Mouse (Mus musculus): ENCODE measurements around the gene Zeb2.
"Not testable (repeated sequence)": the region's sequence is repeated elsewhere in the genome, so short reads cannot be mapped to it uniquely, and the experiment has no call there.

Gene Zeb2

GRCm38 (mm10) chr2:45112021-45112747 lies 5.0 kb downstream of the Zeb2 start:
- DNase-seq (ENCODE audit: low spot score in 2 of 2) = no peak

DNA sequence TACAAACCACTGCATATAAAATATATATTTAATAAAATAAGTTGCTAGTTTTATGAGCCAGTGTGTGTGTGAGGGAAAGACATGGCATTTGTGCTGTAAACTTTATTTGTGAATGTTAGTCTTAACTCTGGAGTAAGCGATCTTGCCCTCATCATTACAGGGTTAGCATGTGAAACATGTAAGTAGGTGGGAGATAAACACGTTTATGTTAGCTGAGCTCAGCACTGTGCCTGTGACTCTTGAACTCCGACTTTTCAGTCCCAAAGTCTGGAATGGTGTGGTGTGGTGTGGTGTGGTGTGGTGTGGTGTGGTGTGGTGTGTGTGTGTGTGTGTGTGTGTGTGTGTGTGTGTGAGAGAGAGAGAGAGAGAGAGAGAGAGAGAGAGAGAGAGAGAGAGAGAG lies 5.6 kb downstream of the Zeb2 start:
- DNase-seq (ENCODE audit: low spot score in 2 of 2) = not testable (repeated sequence)

DNA sequence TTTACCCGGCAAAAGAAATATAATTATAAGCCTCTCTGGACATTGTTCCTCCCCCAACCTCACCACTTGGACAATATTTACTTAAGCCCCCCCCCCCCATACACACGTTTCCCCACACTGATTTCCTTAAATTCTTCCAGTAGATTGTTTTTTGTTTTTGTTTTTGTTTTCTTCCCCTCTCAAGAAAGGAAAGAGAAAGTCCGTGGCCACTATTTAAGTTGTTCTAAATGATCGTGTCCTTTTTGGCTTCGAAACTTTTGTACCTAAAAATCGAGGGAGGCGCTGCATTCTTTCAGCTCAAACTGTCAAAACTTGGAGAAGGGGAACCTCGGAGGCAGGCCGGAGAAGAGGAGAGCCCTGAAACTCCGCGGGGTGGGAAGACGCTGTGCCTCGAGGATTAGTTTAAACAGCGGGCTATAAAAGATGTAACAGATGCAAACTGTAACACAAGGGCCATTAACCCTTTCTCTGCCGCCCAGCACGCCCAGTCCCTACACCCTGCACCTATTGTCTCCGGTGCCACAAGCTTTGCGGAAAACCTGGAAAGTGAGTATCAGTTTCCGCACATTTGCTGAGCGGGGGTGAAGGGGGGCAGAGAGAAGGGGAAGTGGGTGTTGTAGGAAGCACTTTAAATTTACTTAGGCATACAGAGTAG lies 6.3 kb downstream of the Zeb2 start:
- no peak for DNase-seq (ENCODE audit: low spot score in 2 of 2)

GRCm38 (mm10) chr2:45109951-45110756 lies 7.0 kb downstream of the Zeb2 start:
- peak; percentile 37 to 58 for DNase-seq (ENCODE audit: low spot score in 2 of 2)

GRCm38 (mm10) chr2:45109161-45109950 lies 7.8 kb downstream of the Zeb2 start:
- DNase-seq (ENCODE audit: low spot score in 2 of 2) = no peak

DNA sequence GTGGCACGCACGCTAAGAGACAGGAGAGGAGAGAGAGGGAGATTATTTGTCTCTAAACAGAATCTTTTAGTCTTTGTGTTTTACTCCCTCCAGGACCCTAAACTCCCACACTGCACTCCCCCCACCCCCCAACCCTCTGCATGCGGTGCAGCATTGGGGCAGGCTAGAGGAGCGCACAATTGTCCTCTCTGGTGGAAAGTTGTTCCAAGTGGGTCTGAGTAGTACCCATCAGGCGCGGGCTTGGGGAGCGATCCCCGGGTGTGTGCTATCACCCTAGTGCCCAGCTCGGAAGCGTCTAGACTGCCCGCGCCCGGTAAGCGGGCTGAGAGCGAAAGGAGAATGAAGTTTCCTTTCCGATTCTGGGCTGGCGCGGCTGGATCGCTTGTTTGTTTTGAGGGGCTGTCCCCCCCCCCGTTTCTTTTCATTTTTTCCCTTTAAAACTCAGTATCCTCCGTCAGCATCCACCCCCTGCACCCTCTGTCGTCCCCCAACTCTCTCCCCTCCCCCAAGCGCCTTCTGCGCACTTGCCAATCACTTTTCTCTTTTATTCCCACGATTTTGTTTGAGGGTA lies 8.6 kb downstream of the Zeb2 start:
- DNase-seq (ENCODE audit: low spot score in 2 of 2) = peak in 1 of 2 experiments; percentile 27

DNA sequence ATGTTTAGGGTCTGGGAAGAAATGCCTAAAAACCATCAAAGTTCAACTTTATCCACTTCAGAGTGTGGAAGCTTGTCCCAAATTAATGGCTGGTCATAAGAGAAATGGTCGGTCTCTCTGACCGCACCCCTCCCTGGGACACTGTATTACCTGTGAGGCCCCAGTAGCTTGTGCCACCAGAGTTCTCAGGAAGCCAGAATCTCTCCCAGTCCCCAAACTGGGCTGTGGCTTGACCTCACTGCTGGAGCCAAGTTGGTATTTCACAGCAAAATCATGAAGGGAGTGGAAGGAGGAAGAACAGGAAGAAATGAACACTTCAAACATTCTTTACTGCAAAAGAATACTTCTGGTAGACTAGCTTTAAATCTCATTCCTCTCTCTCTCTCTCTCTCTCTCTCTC lies 9.6 kb downstream of the Zeb2 start:
- no peak for DNase-seq (ENCODE audit: low spot score in 2 of 2)

DNA sequence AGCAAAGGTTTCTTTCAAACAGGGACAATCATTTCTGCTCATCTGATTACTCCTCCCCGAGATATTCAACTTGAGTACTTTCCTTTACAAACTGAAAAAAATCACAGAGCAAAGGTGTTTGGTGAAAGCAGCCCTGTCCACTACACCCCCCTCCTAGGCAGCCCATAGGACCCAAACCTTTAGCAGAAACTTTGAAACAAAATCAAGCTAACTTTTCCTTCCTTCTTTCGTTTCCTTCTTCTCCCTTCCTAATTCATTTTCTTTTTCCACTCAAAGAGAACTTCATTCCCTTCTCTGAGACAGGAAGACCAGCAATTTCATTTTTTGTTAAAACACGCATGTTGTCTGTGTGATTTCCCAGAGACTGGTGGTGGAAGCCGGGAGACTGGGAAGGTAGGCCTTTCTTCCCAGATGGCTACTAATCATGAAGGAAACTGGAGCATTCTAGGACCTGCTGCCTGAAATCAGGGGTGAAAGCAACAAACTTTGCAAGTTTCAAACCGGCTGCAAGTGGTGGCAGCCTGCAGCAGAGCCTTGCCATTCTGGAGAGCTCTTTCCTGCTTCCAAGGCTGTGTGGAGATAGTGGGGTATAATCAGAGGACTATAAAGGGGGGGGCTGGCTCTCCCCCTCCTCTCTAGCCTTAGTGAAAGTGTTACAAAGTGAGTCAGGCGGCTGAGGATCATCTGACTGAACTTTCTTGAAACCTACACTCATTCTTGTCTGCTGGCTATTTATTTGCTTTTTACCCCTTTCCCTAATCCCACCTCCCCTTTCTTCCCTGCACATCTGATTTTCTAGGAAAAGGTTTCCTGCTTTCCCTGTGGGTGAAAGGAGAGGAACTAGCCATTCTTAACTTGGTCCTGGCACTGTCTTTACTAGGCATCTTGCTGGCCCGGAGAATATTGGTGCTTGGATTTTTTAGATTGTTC lies 11.0 kb downstream of the Zeb2 start:
- DNase-seq (ENCODE audit: low spot score in 2 of 2) = no peak

GRCm38 (mm10) chr2:45105281-45105721 lies 11.9 kb downstream of the Zeb2 start:
- DNase-seq (ENCODE audit: low spot score in 2 of 2) = no peak

DNA sequence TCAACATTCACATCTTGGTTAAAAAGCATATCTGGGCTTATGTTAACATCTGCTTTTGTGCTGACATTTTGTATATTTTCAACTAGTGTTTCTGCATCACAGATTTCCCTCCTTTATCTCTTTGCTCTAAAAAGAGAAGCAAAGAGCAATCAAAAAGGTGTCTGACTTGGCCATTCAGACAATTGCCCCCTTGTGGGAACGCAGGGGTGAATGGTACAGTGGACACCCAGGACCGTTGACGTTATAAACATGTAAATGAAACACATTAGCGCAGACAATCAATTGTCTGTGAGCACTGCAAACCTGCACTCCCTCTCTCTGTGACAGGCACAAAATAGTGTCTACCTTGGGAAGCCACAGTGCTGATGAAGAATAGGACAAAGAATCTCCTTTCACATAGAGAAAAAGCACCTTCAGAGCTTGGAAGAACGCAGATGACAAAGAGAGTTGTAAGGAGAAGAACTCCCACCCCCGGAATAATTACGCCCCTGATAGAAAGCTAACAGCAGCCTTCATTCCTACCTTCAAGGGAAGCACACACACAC lies 12.6 kb downstream of the Zeb2 start:
- no peak for DNase-seq (ENCODE audit: low spot score in 2 of 2)

DNA sequence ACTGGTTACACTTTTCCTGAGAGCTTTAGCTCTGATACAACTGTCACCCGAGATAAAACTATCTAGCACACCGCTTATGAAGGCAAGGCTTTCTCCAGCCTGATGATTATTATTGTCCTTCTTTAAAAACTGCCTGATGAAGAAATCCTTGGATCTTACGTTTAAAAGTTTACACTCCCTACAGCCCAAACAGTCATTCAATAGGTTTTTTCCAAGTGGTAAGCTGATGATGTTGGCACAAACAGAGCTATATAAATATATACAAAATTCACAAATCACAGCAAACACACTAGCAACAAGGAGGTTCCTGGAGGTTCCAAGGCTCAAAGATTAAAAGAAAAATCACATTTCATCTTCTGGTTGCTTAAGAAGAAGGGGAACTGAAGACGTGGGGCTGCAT lies 13.1 kb downstream of the Zeb2 start:
- no peak for DNase-seq (ENCODE audit: low spot score in 2 of 2)

DNA sequence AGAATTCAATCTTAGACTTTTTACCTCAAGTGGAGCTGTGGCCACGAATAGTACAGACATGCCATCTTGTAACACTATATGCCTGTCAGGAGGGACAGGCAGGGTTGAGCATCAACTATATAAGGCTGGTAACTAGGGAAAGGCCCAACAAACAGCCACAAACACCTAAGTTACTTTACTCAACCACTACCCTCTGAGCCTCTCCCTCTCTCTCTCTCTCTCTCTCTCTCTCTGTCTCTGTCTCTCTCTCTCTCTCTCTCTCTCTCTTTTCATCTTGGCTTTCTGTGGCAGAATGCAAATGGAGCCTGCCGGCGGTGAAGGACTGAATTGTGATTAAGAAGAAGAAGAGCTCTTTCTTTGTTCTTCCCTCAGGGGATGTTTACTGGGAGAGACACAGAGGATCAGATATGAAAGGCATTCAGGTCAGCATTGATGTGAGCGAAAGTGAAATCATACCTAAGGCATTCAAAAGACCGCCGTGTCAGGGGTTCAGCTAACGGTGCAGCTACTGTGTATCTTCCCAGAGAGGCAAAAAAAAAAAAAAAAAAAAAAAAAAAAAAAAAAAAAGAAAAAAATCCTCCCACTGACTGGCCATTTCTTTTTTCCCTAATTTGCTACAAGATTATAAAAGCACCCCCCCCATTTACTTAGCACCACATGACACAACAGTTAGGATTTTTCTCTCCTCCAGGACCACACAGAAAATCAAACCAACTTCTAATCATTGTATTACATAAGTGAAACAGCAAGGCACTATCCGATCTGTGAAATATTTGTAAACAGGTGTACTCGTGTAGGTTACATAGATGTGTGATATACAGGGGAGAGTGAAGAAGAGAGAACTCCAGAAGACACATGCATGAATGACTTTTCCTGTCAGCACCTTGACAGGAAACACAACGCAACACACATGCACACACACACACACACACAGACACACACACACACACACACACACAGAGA lies 13.9 kb downstream of the Zeb2 start:
- DNase-seq (ENCODE audit: low spot score in 2 of 2) = no peak

- no peak for DNase-seq (ENCODE audit: low spot score in 2 of 2)
These were observed 15.0 kb downstream of the Zeb2 start for GRCm38 (mm10) chr2:45102191-45102638.

GRCm38 (mm10) chr2:45101586-45101985 lies 15.6 kb downstream of the Zeb2 start:
- DNase-seq (ENCODE audit: low spot score in 2 of 2) = no peak

GRCm38 (mm10) chr2:45101040-45101439 lies 16.2 kb downstream of the Zeb2 start:
- no peak for DNase-seq (ENCODE audit: low spot score in 2 of 2)

- DNase-seq (ENCODE audit: low spot score in 2 of 2) = no peak
These were observed 16.6 kb downstream of the Zeb2 start for GRCm38 (mm10) chr2:45100628-45101027.

GRCm38 (mm10) chr2:45100017-45100416 lies 17.2 kb downstream of the Zeb2 start:
- DNase-seq (ENCODE audit: low spot score in 2 of 2) = no peak

- no peak for DNase-seq (ENCODE audit: low spot score in 2 of 2)
These were observed 18.1 kb downstream of the Zeb2 start for GRCm38 (mm10) chr2:45099081-45099480.

DNA sequence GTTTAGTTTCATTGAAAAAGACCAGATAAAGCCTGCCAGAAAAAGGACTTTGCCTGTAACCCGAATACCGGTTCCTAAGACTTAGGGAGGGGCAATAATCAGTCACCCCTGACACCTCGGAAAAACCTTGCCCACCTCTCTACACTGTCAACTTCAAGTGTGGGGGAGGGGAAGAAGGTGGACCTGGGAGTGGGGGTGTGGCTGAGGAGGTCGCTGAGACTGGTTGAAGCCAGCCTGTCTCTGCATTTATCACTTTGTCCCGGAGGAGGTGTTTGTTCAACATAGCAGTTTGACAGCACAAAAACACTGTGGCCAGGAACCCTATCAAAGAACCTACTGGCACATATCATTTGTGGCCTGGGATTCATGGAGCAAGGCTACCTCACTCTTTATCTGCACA lies 19.2 kb downstream of the Zeb2 start:
- no peak for DNase-seq (ENCODE audit: low spot score in 2 of 2)

All from urinary bladder, adult 18-20 months (tissue).